Mouse (Mus musculus) hematopoietic multipotent progenitor cell, adult 10-12 weeks (in vitro differentiated cells): Measurements from ENCODE around the gene Gm3594. TPM values are rescaled to one million over a fixed set of nuclear protein-coding genes. Genes with fewer than 3 reads are reported as not detected.

Source experiments
- polyA plus RNA-seq: library from polyadenylated mRNA; stranded (reverse); fragments of >175 nt; gene quantifications from 2 replicates; pipeline ENCODE4 v1.2.3, GENCODE M21; 2012; ENCODE audit warnings: low replicate concordance

The Gm3594 gene
- not detected in 2 replicates for polyA plus RNA-seq

DNA sequence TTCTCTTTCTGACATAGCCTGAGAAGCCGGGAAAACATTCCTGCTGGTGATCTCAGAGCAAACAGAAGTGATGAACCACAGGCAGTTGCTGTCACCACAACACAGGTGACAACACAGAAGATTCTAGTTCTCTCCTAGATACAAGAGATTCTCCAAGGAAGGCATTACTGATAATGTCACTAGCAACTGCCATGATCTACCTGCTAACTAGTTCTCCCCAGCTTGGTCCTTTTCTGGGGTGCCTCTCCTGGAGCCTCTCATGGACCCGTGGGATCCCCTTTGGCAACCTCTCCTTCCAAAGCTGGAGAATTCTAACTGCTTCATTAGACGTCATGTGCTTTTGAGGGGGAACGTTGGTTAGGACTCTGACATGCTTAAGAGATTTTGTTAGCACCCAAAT is at the start of gene Gm3594:
Gene Gm3594 (minus strand): TSS at position 101 of the 400 bp plus-strand sequence.

DNA sequence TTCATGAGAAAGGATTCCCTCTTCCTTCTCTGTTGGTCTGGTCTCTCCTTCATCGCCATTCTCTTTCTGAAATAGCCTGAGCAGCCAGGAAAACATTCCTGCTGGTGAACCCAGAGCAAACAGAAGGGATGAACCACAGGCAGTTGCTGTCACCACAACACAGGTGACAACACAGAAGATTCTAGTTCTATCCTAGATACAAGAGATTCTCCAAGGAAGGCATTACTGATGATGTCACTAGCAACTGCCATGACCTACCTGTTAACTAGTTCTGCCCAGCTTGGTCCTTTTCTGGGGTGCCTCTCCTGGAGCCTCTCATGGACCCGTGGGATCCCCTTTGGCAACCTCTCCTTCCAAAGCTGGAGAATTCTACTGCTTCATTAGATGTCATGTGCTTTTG is 32.0 kb downstream of the Gm3594 start, which contains the start of gene Gm3591:
Gene Gm3591 (minus strand): TSS at position 101 of the 400 bp plus-strand sequence.

DNA sequence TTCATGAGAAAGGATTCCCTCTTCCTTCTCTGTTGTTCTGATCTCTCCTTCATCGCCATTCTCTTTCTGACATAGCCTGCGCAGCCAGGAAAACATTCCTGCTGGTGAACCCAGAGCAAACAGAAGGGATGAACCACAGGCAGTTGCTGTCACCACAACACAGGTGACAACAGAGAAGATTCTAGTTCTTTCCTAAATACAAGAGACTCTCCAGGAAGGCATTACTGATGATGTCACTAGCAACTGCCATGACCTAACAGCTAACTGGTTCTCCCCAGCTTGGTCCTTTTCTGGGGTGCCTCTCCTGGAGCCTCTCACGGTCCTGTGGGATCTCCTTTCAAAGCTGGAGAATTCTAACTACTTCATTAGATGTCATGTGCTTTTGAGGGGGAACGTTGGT is 54.2 kb downstream of the Gm3594 start, which contains the start of gene Gm16440:
Gene Gm16440 (minus strand): TSS at position 101 of the 400 bp plus-strand sequence.

Other genes starting within 250 kb of the Gm3594 start
- gene Gm21560, start 225.3 kb downstream of the Gm3594 start, polyA plus RNA-seq = not detected in 2 replicates
- not detected in 2 replicates for gene Gm3411, start 157.4 kb downstream of the Gm3594 start, polyA plus RNA-seq
- gene Gm21103, start 139.8 kb downstream of the Gm3594 start, polyA plus RNA-seq = not detected in 2 replicates
- not detected in 2 replicates for gene Gm3618, start 100.9 kb downstream of the Gm3594 start, polyA plus RNA-seq
- gene Gm16440, start 54.3 kb downstream of the Gm3594 start, polyA plus RNA-seq = not detected in 2 replicates
- not detected in 2 replicates for gene Gm3591, start 32.1 kb downstream of the Gm3594 start, polyA plus RNA-seq
- gene Gm8356, start 92.7 kb upstream of the Gm3594 start, polyA plus RNA-seq = not detected in 2 replicates
- not detected in 2 replicates for gene Gm3629, start 146.0 kb upstream of the Gm3594 start, polyA plus RNA-seq
- not detected in 2 replicates for gene Gm3460, start 177.8 kb upstream of the Gm3594 start, polyA plus RNA-seq
- gene Gm10251, start 239.6 kb upstream of the Gm3594 start, polyA plus RNA-seq = not detected in 2 replicates